Mouse (Mus musculus): ENCODE results near the gene Pm20d1. TPM values are rescaled to one million over a fixed set of nuclear protein-coding genes. Genes with fewer than 3 reads are reported as not detected.
A peak's percentile ranks its signal among the peaks of the same experiment; 100 is the strongest.

The Pm20d1 gene
- polyA plus RNA-seq, 1 experiment from 2014 or later, result 0.58 TPM

GRCm38 (mm10) chr1:131760428-131760820 lies 36.8 kb upstream of the Pm20d1 start:
- Histone ChIP-seq H3K9me3 (no peaks in the 10 kb centered on the region), H3K27me3 (replicated peaks) (no peaks in the 10 kb centered on the region), H3K4me3 (no peak overlapping the region), H3K4me1 (0 out of 2 replicates have a peak, but pooled peaks cover 5% of the 10 kb centered on the region), H3K9ac (no peak overlapping the region), H3K27ac (no peak overlapping the region), H3K4me2 (replicated peaks) (no peak overlapping the region), H3K36me3 (no peaks in the 10 kb centered on the region)
- no peak for ATAC-seq (ENCODE audit: low FRiP score, low read depth)
- 92% methylated on average over 3 of the region's 3 CpGs for WGBS

- Histone ChIP-seq H3K36me3 (no peaks in the 10 kb centered on the region), H3K27me3 (replicated peaks) (no peaks in the 10 kb centered on the region), H3K9ac (no peak overlapping the region), H3K27ac (no peak overlapping the region), H3K4me2 (replicated peaks) (no peak overlapping the region), H3K4me3 (no peak overlapping the region), H3K9me3 (no peaks in the 10 kb centered on the region), H3K4me1 (0 out of 2 replicates have a peak, but pooled peaks cover 5% of the 10 kb centered on the region)
- ATAC-seq (ENCODE audit: low FRiP score, low read depth), result no peak
- 84% methylated on average over 13 of the region's 13 CpGs for WGBS
These were observed 35.9 kb upstream of the Pm20d1 start for GRCm38 (mm10) chr1:131761079-131761831.

- H3K9me3 ChIP-seq, result no peaks in the 10 kb centered on the region
- no peak overlapping the region for H3K9ac ChIP-seq
- 63% methylated on average over 9 of the region's 9 CpGs for WGBS
- H3K4me1 ChIP-seq, result 0 out of 2 replicates have a peak, but pooled peaks cover 4% of the 10 kb centered on the region
- H3K4me2 ChIP-seq (replicated peaks), result no peak overlapping the region
- no peaks in the 10 kb centered on the region for H3K36me3 ChIP-seq
- H3K27ac ChIP-seq, result no peak overlapping the region
- no peak for ATAC-seq (ENCODE audit: low FRiP score, low read depth)
- H3K4me3 ChIP-seq, result no peak overlapping the region
- no peaks in the 10 kb centered on the region for H3K27me3 ChIP-seq (replicated peaks)
These were observed 33.5 kb upstream of the Pm20d1 start for GRCm38 (mm10) chr1:131763683-131764082.

- no peak overlapping the region for H3K4me3 ChIP-seq
- H3K4me1 ChIP-seq, result no peaks in the 10 kb centered on the region
- H3K27me3 ChIP-seq (replicated peaks), result no peaks in the 10 kb centered on the region
- no peaks in the 10 kb centered on the region for H3K36me3 ChIP-seq
- no peak for ATAC-seq (ENCODE audit: low FRiP score, low read depth)
- H3K4me2 ChIP-seq (replicated peaks), result no peak overlapping the region
- no peaks in the 10 kb centered on the region for H3K9me3 ChIP-seq
- H3K27ac ChIP-seq, result no peak overlapping the region
- 68% methylated on average over 8 of the region's 8 CpGs for WGBS
- H3K9ac ChIP-seq, result no peak overlapping the region
These were observed 32.4 kb upstream of the Pm20d1 start for GRCm38 (mm10) chr1:131764581-131765338.

- H3K36me3 ChIP-seq, result no peaks in the 10 kb centered on the region
- no peak overlapping the region for H3K27ac ChIP-seq
- no peak overlapping the region for H3K4me3 ChIP-seq
- 13% methylated on average over 11 of the region's 11 CpGs for WGBS
- no peaks in the 10 kb centered on the region for H3K27me3 ChIP-seq (replicated peaks)
- H3K4me2 ChIP-seq (replicated peaks), result no peak overlapping the region
- no peak overlapping the region for H3K9ac ChIP-seq
- peak; percentile 48 for ATAC-seq (ENCODE audit: low FRiP score, low read depth)
- no peaks in the 10 kb centered on the region for H3K9me3 ChIP-seq
- H3K4me1 ChIP-seq, result no peaks in the 10 kb centered on the region
These were observed 31.7 kb upstream of the Pm20d1 start for GRCm38 (mm10) chr1:131765357-131766001.

GRCm38 (mm10) chr1:131769296-131769695 lies 27.9 kb upstream of the Pm20d1 start:
- H3K4me1 ChIP-seq, result no peaks in the 10 kb centered on the region
- H3K27me3 ChIP-seq (replicated peaks), result no peaks in the 10 kb centered on the region
- H3K9me3 ChIP-seq, result no peaks in the 10 kb centered on the region
- H3K4me2 ChIP-seq (replicated peaks), result no peak overlapping the region
- no peak overlapping the region for H3K27ac ChIP-seq
- H3K36me3 ChIP-seq, result no peaks in the 10 kb centered on the region
- H3K4me3 ChIP-seq, result no peak overlapping the region
- 78% methylated on average over 3 of the region's 3 CpGs for WGBS
- no peak for ATAC-seq (ENCODE audit: low FRiP score, low read depth)
- H3K9ac ChIP-seq, result no peak overlapping the region

GRCm38 (mm10) chr1:131770656-131771055 lies 26.5 kb upstream of the Pm20d1 start:
- Histone ChIP-seq H3K27me3 (replicated peaks) (no peaks in the 10 kb centered on the region), H3K4me2 (replicated peaks) (no peak overlapping the region), H3K27ac (no peak overlapping the region), H3K4me1 (no peaks in the 10 kb centered on the region), H3K36me3 (no peaks in the 10 kb centered on the region), H3K4me3 (no peak overlapping the region), H3K9me3 (no peaks in the 10 kb centered on the region), H3K9ac (no peak overlapping the region)
- WGBS, result 70% methylated on average over 4 of the region's 4 CpGs
- no peak for ATAC-seq (ENCODE audit: low FRiP score, low read depth)

- Histone ChIP-seq H3K4me1 (no peaks in the 10 kb centered on the region), H3K4me2 (replicated peaks) (no peak overlapping the region), H3K4me3 (no peak overlapping the region), H3K9ac (no peak overlapping the region), H3K27ac (no peak overlapping the region), H3K36me3 (no peaks in the 10 kb centered on the region), H3K9me3 (no peaks in the 10 kb centered on the region), H3K27me3 (replicated peaks) (no peaks in the 10 kb centered on the region)
- no peak for ATAC-seq (ENCODE audit: low FRiP score, low read depth)
These were observed 25.7 kb upstream of the Pm20d1 start for GRCm38 (mm10) chr1:131771440-131771839.

- H3K4me3 ChIP-seq, result no peak overlapping the region
- H3K9ac ChIP-seq, result no peak overlapping the region
- WGBS, result 29% methylated on average over 3 of the region's 3 CpGs
- no peaks in the 10 kb centered on the region for H3K27me3 ChIP-seq (replicated peaks)
- no peaks in the 10 kb centered on the region for H3K36me3 ChIP-seq
- no peak overlapping the region for H3K4me2 ChIP-seq (replicated peaks)
- H3K9me3 ChIP-seq, result no peaks in the 10 kb centered on the region
- peaks cover 6% of the 10 kb centered on the region; the same call in 1 of the 2 replicates for H3K4me1 ChIP-seq
- no peak for ATAC-seq (ENCODE audit: low FRiP score, low read depth)
- H3K27ac ChIP-seq, result no peak overlapping the region
These were observed 2.6 kb upstream of the Pm20d1 start for GRCm38 (mm10) chr1:131794591-131794990.

- Histone ChIP-seq H3K36me3 (no peaks in the 10 kb centered on the region), H3K4me1 (peaks cover 6% of the 10 kb centered on the region; the same call in 1 of the 2 replicates), H3K9me3 (no peaks in the 10 kb centered on the region), H3K4me3 (no peak overlapping the region), H3K27ac (no peak overlapping the region), H3K27me3 (replicated peaks) (no peaks in the 10 kb centered on the region), H3K9ac (no peak overlapping the region), H3K4me2 (replicated peaks) (no peak overlapping the region)
- 85% methylated on average over 3 of the region's 3 CpGs for WGBS
- ATAC-seq (ENCODE audit: low FRiP score, low read depth), result no peak
These were observed 2.0 kb upstream of the Pm20d1 start for GRCm38 (mm10) chr1:131795171-131795570.

- H3K27me3 ChIP-seq (replicated peaks), result no peaks in the 10 kb centered on the region
- H3K27ac ChIP-seq, result no peak overlapping the region
- H3K36me3 ChIP-seq, result no peaks in the 10 kb centered on the region
- no peak for ATAC-seq (ENCODE audit: low FRiP score, low read depth)
- H3K9me3 ChIP-seq, result no peaks in the 10 kb centered on the region
- H3K4me1 ChIP-seq, result peaks cover 6% of the 10 kb centered on the region; the same call in 1 of the 2 replicates
- H3K9ac ChIP-seq, result no peak overlapping the region
- H3K4me2 ChIP-seq (replicated peaks), result no peak overlapping the region
- WGBS, result 31% methylated on average over 1 of the region's 1 CpGs
- H3K4me3 ChIP-seq, result no peak overlapping the region
These were observed 2.8 kb downstream of the Pm20d1 start for GRCm38 (mm10) chr1:131800001-131800400.

GRCm38 (mm10) chr1:131801071-131801470 lies 3.9 kb downstream of the Pm20d1 start:
- Histone ChIP-seq H3K27ac (no peak overlapping the region), H3K4me1 (peaks cover 6% of the 10 kb centered on the region; the same call in 1 of the 2 replicates), H3K27me3 (replicated peaks) (no peaks in the 10 kb centered on the region), H3K9me3 (no peaks in the 10 kb centered on the region), H3K9ac (no peak overlapping the region), H3K4me3 (no peak overlapping the region), H3K36me3 (no peaks in the 10 kb centered on the region), H3K4me2 (replicated peaks) (no peak overlapping the region)
- no peak for ATAC-seq (ENCODE audit: low FRiP score, low read depth)
- 95% methylated on average over 8 of the region's 8 CpGs for WGBS

Data from neural tube, embryonic 12.5 days (tissue).